Comparison of ENCODE assay signal across 16 mouse cellular contexts in the genomic region with DNA sequence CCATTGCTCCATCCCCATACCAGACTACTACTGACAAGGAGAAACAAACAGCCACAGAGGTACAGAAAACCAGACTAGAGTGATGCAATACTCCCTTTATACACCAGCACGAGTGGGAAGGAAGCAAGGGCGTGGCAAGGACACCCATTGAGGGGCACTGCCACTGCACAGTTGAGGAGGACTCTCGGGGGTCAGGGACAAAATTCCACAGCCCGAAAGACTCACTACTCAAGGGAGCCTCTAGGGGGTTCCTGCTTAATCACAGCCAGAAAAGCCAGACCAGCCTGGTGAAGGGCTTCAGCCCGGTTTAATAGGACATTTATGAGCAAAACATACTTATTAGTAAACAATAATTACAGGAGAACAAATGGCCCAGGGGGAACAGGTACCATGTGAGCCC.
DNase-seq lines count a peak whose midpoint lies in the region; ATAC-seq and TF ChIP-seq lines count a peak whose summit lies in the region.
"Had no signal": no experiment of that assay in that cellular context is flagged by ENCODE, and none has a peak within 500 bp of the region (broad histone marks: within the 10 kb centered on the region; RNA-seq: fewer than 3 reads in every experiment).

No protein-coding gene starts in this region.

- peaks cover 16% of the 10 kb centered on the region; the same call in 1 of the 2 replicates for H3K4me1 ChIP-seq in kidney, postnatal 0 days (replicated peaks; ENCODE audit: insufficient read depth, low read length)
- no peaks in the 10 kb centered on the region for H3K4me1 ChIP-seq in testis, adult 2 months (ENCODE audit: control insufficient read depth, insufficient read depth, low read length)
- H3K4me1 ChIP-seq in limb, embryonic 11.5 days (ENCODE audit: control insufficient read depth, insufficient read depth, low read length) = peaks cover 58% of the 10 kb centered on the region
- H3K4me1 ChIP-seq: midbrain, embryonic 15.5 days had no signal

- no peaks in the 10 kb centered on the region for H3K9me3 ChIP-seq in kidney, postnatal 0 days (replicated peaks; ENCODE audit: low read length)
- no peaks in the 10 kb centered on the region for H3K9me3 ChIP-seq in limb, embryonic 11.5 days (ENCODE audit: control insufficient read depth, low read length)
- H3K9me3 ChIP-seq: G1E; heart, embryonic 12.5 days; midbrain, embryonic 15.5 days had no signal

- 29% methylated on average over 5 of the region's 5 CpGs for WGBS in kidney, postnatal 0 days
- WGBS in limb, embryonic 11.5 days = 16% methylated on average over 5 of the region's 5 CpGs

- ATAC-seq in kidney, postnatal 0 days (replicated peaks; ENCODE audit: low FRiP score, low read depth) = no peak
- peak; percentile 6; the same call in 1 of the 2 replicates for ATAC-seq in limb, embryonic 11.5 days (ENCODE audit: insufficient number of reproducible peaks, low FRiP score, low TSS enrichment, low read depth)
- ATAC-seq: midbrain, embryonic 15.5 days had no signal

- peak; percentile 53 for DNase-seq in kidney, postnatal 0 days (ENCODE audit: low spot score)
- no peak for DNase-seq in kidney, adult 8-10 months
- DNase-seq in testis, postnatal 14 days (ENCODE audit: low spot score) = no peak
- no peak for DNase-seq in limb, embryonic 11.5 days (ENCODE audit: low spot score)
- no peak for DNase-seq in right cerebral cortex, adult 18-20 months
- no peak for DNase-seq in left cerebral cortex, adult 11 months (ENCODE audit: low spot score)
- DNase-seq: cerebellum, postnatal 14 days; kidney, postnatal 10 days; lung, adult 18-20 months; right cerebral cortex, postnatal 25 days had no signal

- H3K9ac ChIP-seq in kidney, postnatal 0 days (ENCODE audit: low read depth, low read length) = no peak overlapping the region
- H3K9ac ChIP-seq in limb, embryonic 11.5 days (ENCODE audit: low read length) = no peak overlapping the region
- H3K9ac ChIP-seq: heart, embryonic 12.5 days; hindbrain, embryonic 14.5 days; midbrain, embryonic 15.5 days had no signal

- H3K27me3 ChIP-seq in kidney, postnatal 0 days (ENCODE audit: insufficient read depth, low read length) = no peaks in the 10 kb centered on the region
- H3K27me3 ChIP-seq in testis, adult 2 months (ENCODE audit: control insufficient read depth, insufficient read depth, low read length) = no peaks in the 10 kb centered on the region
- peaks cover 3% of the 10 kb centered on the region; the same call in 1 of the 2 replicates for H3K27me3 ChIP-seq in limb, embryonic 11.5 days (ENCODE audit: control insufficient read depth, insufficient read depth, low read length)
- H3K27me3 ChIP-seq: midbrain, embryonic 15.5 days had no signal

- H3K4me2 ChIP-seq in kidney, postnatal 0 days (ENCODE audit: low read length) = no peak overlapping the region
- H3K4me2 ChIP-seq in limb, embryonic 11.5 days (ENCODE audit: low read depth, severe bottlenecking) = no peak overlapping the region
- H3K4me2 ChIP-seq: heart, embryonic 12.5 days; hindbrain, embryonic 14.5 days; midbrain, embryonic 15.5 days had no signal

- peak; percentile 49 for TF ChIP-seq CTCF in kidney, postnatal 0 days (IDR thresholded peaks at IDR 0.05; ENCODE audit: low read depth)
- TF ChIP-seq CTCF in testis, adult 2 months (IDR thresholded peaks at IDR 0.05; ENCODE audit: control insufficient read depth, insufficient read depth, insufficient replicate concordance, low read depth, low read length) = 0 out of 2 replicates have a peak, but pooled peaks have one; percentile 6

- H3K27ac ChIP-seq in kidney, postnatal 0 days = no peak overlapping the region
- no peak overlapping the region for H3K27ac ChIP-seq in testis, adult 2 months (ENCODE audit: control insufficient read depth, insufficient read depth, low read depth, low read length)
- H3K27ac ChIP-seq in limb, embryonic 11.5 days (replicated peaks; ENCODE audit: low read depth, low read length) = no peak overlapping the region
- H3K27ac ChIP-seq: gastrocnemius, adult 2 months; hindbrain, embryonic 14.5 days; midbrain, embryonic 15.5 days had no signal

- TF ChIP-seq POLR2A in testis, adult 2 months (IDR thresholded peaks at IDR 0.05; ENCODE audit: control insufficient read depth, low read depth, low read length) = no peak

- no peak overlapping the region for H3K4me3 ChIP-seq in kidney, postnatal 0 days (replicated peaks; ENCODE audit: low read depth, low read length)
- H3K4me3 ChIP-seq in testis, adult 2 months (ENCODE audit: control insufficient read depth, low read depth, low read length) = no peak overlapping the region
- H3K4me3 ChIP-seq in limb, embryonic 11.5 days (ENCODE audit: low read depth, low read length) = no peak overlapping the region
- H3K4me3 ChIP-seq: gastrocnemius, adult 2 months; heart, embryonic 12.5 days; midbrain, embryonic 15.5 days had no signal

- H3K36me3 ChIP-seq in kidney, postnatal 0 days (ENCODE audit: insufficient read depth, low read length) = no peaks in the 10 kb centered on the region
- no peaks in the 10 kb centered on the region for H3K36me3 ChIP-seq in testis, adult 2 months (ENCODE audit: control insufficient read depth, insufficient read depth, low read length)
- no peaks in the 10 kb centered on the region for H3K36me3 ChIP-seq in limb, embryonic 11.5 days (ENCODE audit: control insufficient read depth, insufficient read depth, low read length)
- H3K36me3 ChIP-seq: G1E; heart, embryonic 12.5 days; midbrain, embryonic 15.5 days had no signal
